Mouse (Mus musculus) ES-E14 (cell line): ENCODE data around the gene Pls1.

Experiments used
- CHD2 ChIP-seq: IDR thresholded peaks from 2 replicates; pipeline ENCODE4 v1.6.1; 2014; ENCODE audit warnings: mild to moderate bottlenecking, low read depth, low read length, inconsistent platforms
- HCFC1 ChIP-seq: IDR thresholded peaks from 2 replicates; pipeline ENCODE4 v1.6.1; 2012; ENCODE audit warnings: low read length, inconsistent platforms, borderline replicate concordance; ENCODE audit not compliant: insufficient read depth
- MAFK ChIP-seq: IDR thresholded peaks from 2 replicates; pipeline ENCODE4 v1.6.1; 2014; ENCODE audit warnings: mild to moderate bottlenecking, low read depth, low read length, inconsistent platforms; ENCODE audit not compliant: insufficient read depth
- ZC3H11A ChIP-seq: IDR thresholded peaks from 2 replicates; pipeline ENCODE4 v1.6.1; 2012; ENCODE audit warnings: low read depth, mild to moderate bottlenecking, inconsistent platforms, low read length, borderline replicate concordance
- ZNF384 ChIP-seq: IDR thresholded peaks from 2 replicates; pipeline ENCODE4 v1.6.1; 2012; ENCODE audit warnings: low read depth, low read length, inconsistent platforms

DNA sequence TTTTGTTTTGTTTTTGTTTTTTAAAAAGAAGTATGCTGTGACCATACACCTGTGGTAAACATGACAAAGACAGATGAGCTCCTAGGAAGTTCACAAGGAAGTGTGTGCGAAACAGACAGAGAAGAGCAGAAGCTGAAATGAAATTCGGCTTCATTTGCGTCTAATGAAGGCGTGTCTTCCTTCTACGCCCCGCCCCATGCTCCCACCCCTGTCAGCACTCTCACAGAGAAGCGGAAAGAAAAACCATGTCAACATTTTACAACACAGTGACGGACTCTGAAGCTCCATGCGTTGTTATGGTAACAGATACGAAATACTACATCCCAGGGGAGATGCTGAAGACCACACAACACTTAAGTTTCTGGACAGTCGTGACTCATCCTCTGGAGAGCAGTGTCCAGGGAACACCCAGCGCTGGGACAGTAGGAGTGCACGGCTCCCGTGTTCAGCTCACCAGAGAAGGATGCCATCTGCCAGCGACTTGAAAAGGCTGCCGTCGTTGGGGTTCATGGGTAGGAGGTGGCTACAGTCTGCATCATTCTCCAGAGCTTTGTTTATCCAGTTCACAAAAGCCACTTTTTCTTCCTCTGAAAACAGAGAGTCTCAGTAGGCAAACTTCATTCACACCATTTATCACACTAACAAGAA lies 61.3 kb downstream of the Pls1 start:
- TF ChIP-seq ZNF384: no peak
- no peak for TF ChIP-seq CHD2
- no peak for TF ChIP-seq MAFK
- no peak for TF ChIP-seq ZC3H11A
- no peak for TF ChIP-seq HCFC1
